Comparison of ENCODE assay signal across 17 mouse cellular contexts in genomic region chr5:9391858-9392393, GRCm38 (mm10).
"Had no signal": no experiment of that assay in that cellular context is flagged by ENCODE, and none has a peak within 500 bp of the region (broad histone marks: within the 10 kb centered on the region; RNA-seq: fewer than 3 reads in every experiment).

No protein-coding gene starts in this region.

- H3K9me3 ChIP-seq: liver, embryonic 13.5 days; liver, embryonic 15.5 days; megakaryocyte, embryonic 14.5 days; midbrain, embryonic 13.5 days; midbrain, embryonic 15.5 days; neural tube, embryonic 12.5 days; stomach, embryonic 15.5 days had no signal

- ATAC-seq: liver, postnatal 0 days; midbrain, embryonic 13.5 days; midbrain, embryonic 15.5 days had no signal

- H3K27me3 ChIP-seq: liver, embryonic 13.5 days; liver, embryonic 15.5 days; megakaryocyte, embryonic 14.5 days; midbrain, embryonic 13.5 days; midbrain, embryonic 15.5 days; neural tube, embryonic 12.5 days; stomach, embryonic 15.5 days had no signal

- H3K4me2 ChIP-seq: liver, embryonic 11.5 days; liver, embryonic 13.5 days; liver, embryonic 15.5 days; midbrain, embryonic 11.5 days; midbrain, embryonic 13.5 days; midbrain, embryonic 15.5 days; neural tube, embryonic 12.5 days; stomach, embryonic 15.5 days had no signal

- H3K4me3 ChIP-seq: liver, embryonic 13.5 days; liver, embryonic 15.5 days; megakaryocyte, embryonic 14.5 days; midbrain, embryonic 13.5 days; midbrain, embryonic 15.5 days; neural tube, embryonic 12.5 days; stomach, embryonic 15.5 days had no signal

- H3K36me3 ChIP-seq: liver, embryonic 13.5 days; liver, embryonic 15.5 days; midbrain, embryonic 13.5 days; midbrain, embryonic 15.5 days; neural tube, embryonic 12.5 days; stomach, embryonic 15.5 days had no signal

- H3K27ac ChIP-seq: liver, embryonic 13.5 days; liver, embryonic 15.5 days; macrophage; midbrain, embryonic 13.5 days; midbrain, embryonic 15.5 days; neural tube, embryonic 12.5 days; stomach, embryonic 15.5 days; stomach, postnatal 0 days had no signal

- H3K4me1 ChIP-seq: liver, embryonic 13.5 days; liver, embryonic 15.5 days; midbrain, embryonic 13.5 days; midbrain, embryonic 15.5 days; neural tube, embryonic 12.5 days; stomach, embryonic 15.5 days had no signal

- H3K9ac ChIP-seq: liver, embryonic 13.5 days; liver, embryonic 15.5 days; liver, postnatal 0 days; midbrain, embryonic 13.5 days; midbrain, embryonic 15.5 days; neural tube, embryonic 12.5 days; stomach, embryonic 15.5 days had no signal

- DNase-seq: liver; liver, embryonic 13.5 days; liver, postnatal 0 days; right cerebral cortex, postnatal 14 days; thymus, adult 2 months; thymus, postnatal 14 days; thymus, postnatal 36 days had no signal
